Mouse (Mus musculus) hindbrain, embryonic 12.5 days (tissue): ENCODE measurements around the gene 0610009B22Rik. TPM values are rescaled to one million over a fixed set of nuclear protein-coding genes. Genes with fewer than 3 reads are reported as not detected.
A peak's percentile ranks its signal among the peaks of the same experiment; 100 is the strongest.

Experiments
- ATAC-seq: fragments of 200-750 bp; cut with Nextera tagmentation; 2 replicates; pipeline ENCODE4 v1.8.0; 2017; ENCODE audit warnings: moderate TSS enrichment; ENCODE audit not compliant: low FRiP score
- H3K27ac ChIP-seq: fragments of 300-500 bp; sonication (generic); 2 replicates; pipeline ENCODE4 v1.5.1; 2016; ENCODE audit warnings: mild to moderate bottlenecking
- H3K27me3 ChIP-seq: fragments of 300-500 bp; sonication (generic); 2 replicates; pipeline ENCODE4 v1.6.1; 2016; ENCODE audit warnings: mild to moderate bottlenecking
- H3K36me3 ChIP-seq: fragments of 300-500 bp; sonication (generic); 2 replicates; pipeline ENCODE4 v1.6.1; 2016; ENCODE audit warnings: mild to moderate bottlenecking
- H3K4me1 ChIP-seq: fragments of 300-500 bp; sonication (generic); 2 replicates; pipeline ENCODE4 v1.6.1; 2016
- H3K4me2 ChIP-seq: fragments of 300-500 bp; sonication (generic); replicated peaks from 2 replicates; pipeline ENCODE4 v1.6.1; 2016; ENCODE audit warnings: mild to moderate bottlenecking
- H3K4me3 ChIP-seq: fragments of 300-500 bp; sonication (generic); 2 replicates; pipeline ENCODE4 v1.5.1; 2016; ENCODE audit warnings: mild to moderate bottlenecking
- H3K9ac ChIP-seq: fragments of 300-500 bp; sonication (generic); 2 replicates; pipeline ENCODE4 v1.6.1; 2016; ENCODE audit warnings: mild to moderate bottlenecking, moderate library complexity
- H3K9me3 ChIP-seq: fragments of 300-500 bp; sonication (generic); replicated peaks from 2 replicates; pipeline ENCODE4 v1.6.1; 2016; ENCODE audit warnings: mild to moderate bottlenecking
- WGBS: fragments of 180-500 bp; shearing (Covaris S2); methylation state at CpG from one replicate; pipeline ENCODE4 v1.1.7; 2016; 5-methylcytosine and 5-hydroxymethylcytosine counted together
- polyA plus RNA-seq: library from polyadenylated mRNA; unstranded; fragments of >200 nt; fragmentation: Nextera tagmentation; extraction: Ambion mirVana; gene quantifications from 2 replicates; pipeline ENCODE4 v1.2.1, GENCODE M21; 2016

Gene 0610009B22Rik
- polyA plus RNA-seq, 1 experiment from 2014 or later = 109 TPM

GRCm38 (mm10) chr11:51645293-51645692 lies 43.4 kb downstream of the 0610009B22Rik start:
- no peak overlapping the region for H3K4me3 ChIP-seq
- H3K36me3 ChIP-seq = no peaks in the 10 kb centered on the region
- H3K27me3 ChIP-seq = peaks cover 17% of the 10 kb centered on the region
- no peak for ATAC-seq
- no peak overlapping the region for H3K9ac ChIP-seq
- no peaks in the 10 kb centered on the region for H3K9me3 ChIP-seq
- peaks cover 28% of the 10 kb centered on the region for H3K4me1 ChIP-seq
- H3K4me2 ChIP-seq = no peak overlapping the region
- no peak overlapping the region for H3K27ac ChIP-seq
- 92% methylated on average over 13 of the region's 13 CpGs for WGBS

- 0 out of 2 replicates have a peak overlapping the region, but pooled peaks have one; percentile 13 for H3K4me2 ChIP-seq
- peaks cover 7% of the 10 kb centered on the region; the same call in 1 of the 2 replicates for H3K27me3 ChIP-seq
- H3K27ac ChIP-seq = no peak overlapping the region
- H3K9me3 ChIP-seq = no peaks in the 10 kb centered on the region
- H3K9ac ChIP-seq = no peak overlapping the region
- H3K36me3 ChIP-seq = no peaks in the 10 kb centered on the region
- WGBS = 77% methylated on average over 16 of the region's 16 CpGs
- H3K4me3 ChIP-seq = no peak overlapping the region
- H3K4me1 ChIP-seq = peaks cover 18% of the 10 kb centered on the region
- no peak for ATAC-seq
Measured at GRCm38 (mm10) chr11:51644217-51644616, 44.5 kb downstream of the 0610009B22Rik start.

DNA sequence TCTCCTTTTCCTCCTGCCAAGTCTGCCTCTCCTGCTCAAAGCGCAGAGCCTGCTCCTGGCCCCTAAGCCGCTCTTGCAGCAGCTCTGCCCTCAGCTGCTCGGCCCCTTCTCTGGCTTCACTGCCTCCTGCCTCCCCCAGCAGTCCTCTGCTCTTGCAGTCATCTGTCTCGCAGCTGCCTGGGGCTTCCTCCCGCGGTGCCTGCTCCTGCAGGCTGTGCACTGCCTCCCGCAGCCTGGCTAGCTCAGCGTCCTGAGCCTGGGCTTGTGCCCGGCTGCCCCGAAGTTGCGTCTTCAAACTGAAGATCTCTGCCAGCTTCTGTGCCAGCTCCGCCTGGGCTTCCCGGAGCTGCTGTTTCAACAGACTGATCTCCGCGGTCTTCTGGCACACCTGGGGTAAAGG lies 44.9 kb downstream of the 0610009B22Rik start:
- Histone ChIP-seq H3K27ac (no peak overlapping the region), H3K4me1 (peaks cover 14% of the 10 kb centered on the region), H3K4me2 (peak overlapping the region; percentile 13; the same call in 1 of the 2 replicates), H3K9ac (no peak overlapping the region), H3K4me3 (no peak overlapping the region), H3K36me3 (no peaks in the 10 kb centered on the region), H3K27me3 (0 out of 2 replicates have a peak, but pooled peaks cover 3% of the 10 kb centered on the region), H3K9me3 (no peaks in the 10 kb centered on the region)
- 55% methylated on average over 15 of the region's 15 CpGs for WGBS
- ATAC-seq = no peak

GRCm38 (mm10) chr11:51643202-51643601 lies 45.5 kb downstream of the 0610009B22Rik start:
- ATAC-seq = no peak
- H3K9ac ChIP-seq = no peak overlapping the region
- H3K4me1 ChIP-seq = peaks cover 8% of the 10 kb centered on the region
- no peaks in the 10 kb centered on the region for H3K9me3 ChIP-seq
- 72% methylated on average over 9 of the region's 9 CpGs for WGBS
- H3K36me3 ChIP-seq = no peaks in the 10 kb centered on the region
- no peak overlapping the region for H3K4me3 ChIP-seq
- no peak overlapping the region for H3K4me2 ChIP-seq
- no peak overlapping the region for H3K27ac ChIP-seq
- 0 out of 2 replicates have a peak, but pooled peaks cover under 1% of the 10 kb centered on the region for H3K27me3 ChIP-seq

- peaks cover 12% of the 10 kb centered on the region for H3K4me1 ChIP-seq
- WGBS = 86% methylated on average over 7 of the region's 7 CpGs
- peaks cover 5% of the 10 kb centered on the region; the same call in 1 of the 2 replicates for H3K27me3 ChIP-seq
- no peaks in the 10 kb centered on the region for H3K36me3 ChIP-seq
- ATAC-seq = no peak
- no peak overlapping the region for H3K4me3 ChIP-seq
- H3K9ac ChIP-seq = no peak overlapping the region
- H3K27ac ChIP-seq = no peak overlapping the region
- no peak overlapping the region for H3K4me2 ChIP-seq
- H3K9me3 ChIP-seq = no peaks in the 10 kb centered on the region
Measured at GRCm38 (mm10) chr11:51640748-51641147, 47.9 kb downstream of the 0610009B22Rik start.

DNA sequence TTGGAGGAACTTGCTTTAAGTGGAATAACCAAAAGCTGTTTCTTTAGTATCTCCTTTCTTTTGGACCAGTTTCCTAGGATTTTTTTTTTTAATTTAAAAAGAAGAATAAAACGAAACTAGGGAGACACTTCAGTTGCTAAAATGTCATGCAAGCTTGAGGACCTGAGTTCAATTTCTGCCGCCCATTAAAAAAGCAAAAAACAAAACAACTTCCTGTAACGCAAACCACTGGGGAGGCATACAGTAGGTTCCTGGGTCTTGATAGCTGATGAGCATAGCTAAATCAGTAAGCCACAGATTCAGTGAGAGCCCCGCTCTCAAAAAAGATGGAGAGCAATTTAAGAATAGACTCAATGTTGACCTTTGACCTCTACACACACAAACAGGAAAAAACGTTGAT lies 50.2 kb downstream of the 0610009B22Rik start:
- no peaks in the 10 kb centered on the region for H3K36me3 ChIP-seq
- no peak for ATAC-seq
- H3K4me3 ChIP-seq = no peak overlapping the region
- H3K4me2 ChIP-seq = no peak overlapping the region
- H3K9me3 ChIP-seq = no peaks in the 10 kb centered on the region
- H3K9ac ChIP-seq = no peak overlapping the region
- H3K27me3 ChIP-seq = peaks cover 5% of the 10 kb centered on the region; the same call in 1 of the 2 replicates
- peaks cover 21% of the 10 kb centered on the region for H3K4me1 ChIP-seq
- H3K27ac ChIP-seq = no peak overlapping the region
- 67% methylated on average over 5 of the region's 5 CpGs for WGBS

- no peak for ATAC-seq
- Histone ChIP-seq H3K27ac (peak overlapping the region; percentile 12; the same call in 1 of the 2 replicates), H3K4me1 (peaks cover 21% of the 10 kb centered on the region), H3K4me2 (peak overlapping the region; percentile 34), H3K4me3 (no peak overlapping the region), H3K9me3 (no peaks in the 10 kb centered on the region), H3K9ac (peak overlapping the region; percentile 32; the same call in 1 of the 2 replicates), H3K36me3 (no peaks in the 10 kb centered on the region), H3K27me3 (peaks cover 5% of the 10 kb centered on the region; the same call in 1 of the 2 replicates)
- WGBS = 5% methylated on average over 17 of the region's 17 CpGs
Measured at GRCm38 (mm10) chr11:51637971-51638414, 50.7 kb downstream of the 0610009B22Rik start.

DNA sequence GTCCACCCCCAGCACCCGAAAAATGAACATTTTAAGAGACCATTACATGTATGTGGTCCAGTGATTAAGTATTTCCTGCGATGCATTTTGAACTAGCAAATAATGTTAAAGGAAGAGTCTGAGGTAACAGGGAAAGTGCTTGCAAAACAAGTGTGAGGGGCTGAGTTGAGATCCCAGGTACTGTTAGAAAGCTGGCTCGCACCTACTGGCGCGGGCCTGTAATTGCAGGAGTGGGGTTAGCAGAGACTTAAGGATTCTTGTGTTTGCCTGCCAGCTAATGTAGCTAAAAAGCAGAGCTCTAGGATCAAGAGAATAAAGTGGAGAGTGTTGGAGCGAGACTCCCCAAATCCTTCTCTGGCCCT lies 52.4 kb downstream of the 0610009B22Rik start:
- H3K27ac ChIP-seq = peak overlapping the region; percentile 72
- H3K9ac ChIP-seq = peak overlapping the region; percentile 67
- peaks cover 21% of the 10 kb centered on the region for H3K4me1 ChIP-seq
- WGBS = 5% methylated on average over 6 of the region's 6 CpGs
- peak overlapping the region; percentile 73 for H3K4me2 ChIP-seq
- H3K27me3 ChIP-seq = peaks cover 5% of the 10 kb centered on the region; the same call in 1 of the 2 replicates
- 0 out of 2 replicates have a peak, but pooled peaks have one; percentile 29 for ATAC-seq
- no peaks in the 10 kb centered on the region for H3K36me3 ChIP-seq
- H3K4me3 ChIP-seq = peak overlapping the region; percentile 71
- no peaks in the 10 kb centered on the region for H3K9me3 ChIP-seq

GRCm38 (mm10) chr11:51635525-51636322 lies 53.0 kb downstream of the 0610009B22Rik start, which contains the start of gene Rmnd5b:
Rmnd5b (minus strand) TSS chr11:51635896.
- under 1% methylated on average over 61 of the region's 61 CpGs for WGBS
- peak; percentile 83 for ATAC-seq
- H3K9ac ChIP-seq = peak within 1 kb of the TSS; percentile 67

More at GRCm38 (mm10) chr11:51635525-51636322, 53.0 kb downstream of the 0610009B22Rik start, which contains the start of gene Rmnd5b:
- Histone ChIP-seq H3K27ac (peak within 1 kb of the TSS; percentile 72), H3K36me3 (0 out of 2 replicates have a peak, but pooled peaks cover 3% of the 10 kb centered on the region), H3K4me2 (peak within 1 kb of the TSS; percentile 73), H3K4me1 (peaks cover 21% of the 10 kb centered on the region), H3K9me3 (no peaks in the 10 kb centered on the region), H3K27me3 (peaks cover 5% of the 10 kb centered on the region; the same call in 1 of the 2 replicates), H3K4me3 (peak within 1 kb of the TSS; percentile 71)

Other genes with a start within 250 kb of the 0610009B22Rik start
- 14.0 and 16.0 TPM in 2 replicates for gene Phykpl, start 104.1 kb downstream of the 0610009B22Rik start, polyA plus RNA-seq
- gene Hnrnpab, start 82.0 kb downstream of the 0610009B22Rik start, polyA plus RNA-seq = 723 and 728 TPM in 2 replicates
- gene Nhp2, start 69.1 kb downstream of the 0610009B22Rik start, polyA plus RNA-seq = 101 and 103 TPM in 2 replicates
- gene Rmnd5b, start 53.0 kb downstream of the 0610009B22Rik start, polyA plus RNA-seq = 50.9 and 53.9 TPM in 2 replicates
- 12.4 and 14.9 TPM in 2 replicates for gene N4bp3, start 38.0 kb downstream of the 0610009B22Rik start, polyA plus RNA-seq
- 0.87 and 0.98 TPM in 2 replicates for gene D930048N14Rik, start 37.9 kb downstream of the 0610009B22Rik start, polyA plus RNA-seq
- 16.4 and 18.1 TPM in 2 replicates for gene Sec24a, start 74.8 kb upstream of the 0610009B22Rik start, polyA plus RNA-seq
- 125 and 126 TPM in 2 replicates for gene Sar1b, start 74.8 kb upstream of the 0610009B22Rik start, polyA plus RNA-seq
- gene Jade2, start 168.8 kb upstream of the 0610009B22Rik start, polyA plus RNA-seq = 0.83 and 1.0 TPM in 2 replicates